Mouse (Mus musculus) right cerebral cortex, postnatal 36 days (tissue): ENCODE results near the gene Prdm1.
A peak's percentile ranks its signal among the peaks of the same experiment; 100 is the strongest.

Experiments
- DNase-seq, 2 experiments: peaks; one replicate each; pipeline ENCODE4 v3.0.0; 2022; ENCODE audit warnings: low spot score in 2 of 2, mixed read lengths in 1 of 2

Gene Prdm1

DNA sequence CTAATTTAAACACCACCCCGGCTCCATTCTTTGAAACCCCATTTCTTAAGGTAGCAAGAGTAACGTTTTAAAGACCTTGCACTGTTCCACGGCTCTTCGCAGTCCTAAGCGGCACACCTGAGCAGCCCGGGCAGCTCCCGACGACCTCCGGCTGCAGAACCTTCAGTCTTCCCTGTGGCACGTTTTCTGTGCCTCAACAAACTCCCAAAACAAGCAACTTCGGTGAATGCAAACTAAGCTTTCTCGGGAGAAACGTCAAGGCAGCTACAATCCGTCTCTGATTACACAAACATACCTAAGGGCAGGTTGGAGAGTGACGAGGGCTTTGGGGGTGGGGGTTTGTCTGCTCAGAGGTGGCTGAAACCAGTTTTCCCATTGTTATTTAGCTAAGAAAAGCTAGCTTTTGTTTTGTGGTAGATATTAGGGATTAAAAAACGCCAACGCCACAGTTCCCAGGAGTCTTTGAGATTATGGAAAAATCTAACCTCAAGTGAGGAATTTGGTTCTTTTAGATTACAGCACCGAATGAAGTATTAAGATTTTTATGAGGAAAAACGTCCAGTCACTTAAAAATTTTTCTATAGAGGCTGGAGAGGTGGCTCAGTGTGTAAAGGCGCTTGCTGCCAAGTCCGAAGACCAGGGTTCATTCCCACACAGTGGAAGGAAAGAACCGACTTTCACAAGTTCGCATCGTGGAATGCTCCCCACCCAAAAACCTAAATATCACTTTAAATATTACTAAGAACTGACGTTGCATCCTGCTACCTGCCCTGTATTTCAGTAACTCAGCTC lies at the start of gene Prdm1:
Gene Prdm1, minus strand, starts transcription at position 211 of the 792 bp plus-strand sequence.
- DNase-seq: no peak

DNA sequence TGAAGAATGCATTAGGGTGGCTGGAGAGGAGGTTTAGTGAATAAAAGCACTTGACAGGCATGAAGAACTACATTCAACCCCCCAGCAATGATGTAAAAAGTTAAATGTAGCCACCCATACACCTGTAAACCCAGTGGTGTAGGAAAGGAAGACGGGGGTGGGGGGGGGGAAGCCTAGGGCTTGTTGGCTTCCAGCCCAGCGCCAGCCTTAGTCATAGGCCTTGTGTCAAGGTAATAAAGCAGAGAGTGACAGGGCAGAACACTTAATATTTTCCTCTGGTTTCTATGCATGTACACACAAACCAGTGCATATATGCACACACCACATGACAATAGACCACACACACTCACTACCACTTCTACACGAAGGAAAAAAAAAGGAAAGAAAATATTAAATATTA lies 37.7 kb upstream of the Prdm1 start:
- DNase-seq: no peak

DNA sequence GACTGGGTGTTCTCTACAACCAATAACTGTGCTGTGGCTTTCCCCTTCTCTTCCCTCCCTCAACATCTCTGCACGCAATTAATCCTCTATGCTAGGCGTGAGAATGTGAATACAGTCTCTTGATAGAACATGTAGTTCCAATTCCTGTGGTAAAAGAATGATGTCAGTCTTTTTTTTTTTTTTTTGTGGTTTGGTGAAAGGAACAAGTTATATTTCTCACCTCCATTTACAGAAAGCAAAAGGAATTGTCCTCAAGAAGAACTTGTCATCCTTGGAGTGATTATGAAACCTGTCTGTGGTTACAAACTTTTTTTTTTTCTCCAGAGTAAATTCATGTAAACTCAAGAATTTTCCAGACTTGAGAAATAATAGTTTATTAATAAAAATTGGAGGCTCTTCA lies 36.8 kb upstream of the Prdm1 start:
- DNase-seq: no peak

DNA sequence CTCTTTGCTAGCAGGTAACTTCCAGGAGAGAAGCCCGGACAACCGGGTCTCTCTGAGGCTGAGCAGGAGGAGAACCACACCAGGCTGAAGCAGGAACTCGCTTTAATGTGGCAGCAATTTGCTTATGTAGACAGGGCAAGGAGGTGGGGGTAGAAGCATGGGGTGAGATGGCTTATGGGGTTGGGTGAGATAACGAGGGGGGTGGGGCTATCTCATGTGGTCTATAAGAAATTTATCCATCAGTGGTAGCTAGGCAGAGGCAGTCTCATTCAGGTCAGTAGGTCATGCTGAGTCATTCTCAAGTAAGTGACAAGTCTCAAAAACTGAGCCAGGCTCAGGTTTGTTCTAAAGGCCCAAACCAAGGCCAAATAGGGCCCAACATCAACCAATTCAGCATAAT lies 28.5 kb upstream of the Prdm1 start:
- DNase-seq: no peak

DNA sequence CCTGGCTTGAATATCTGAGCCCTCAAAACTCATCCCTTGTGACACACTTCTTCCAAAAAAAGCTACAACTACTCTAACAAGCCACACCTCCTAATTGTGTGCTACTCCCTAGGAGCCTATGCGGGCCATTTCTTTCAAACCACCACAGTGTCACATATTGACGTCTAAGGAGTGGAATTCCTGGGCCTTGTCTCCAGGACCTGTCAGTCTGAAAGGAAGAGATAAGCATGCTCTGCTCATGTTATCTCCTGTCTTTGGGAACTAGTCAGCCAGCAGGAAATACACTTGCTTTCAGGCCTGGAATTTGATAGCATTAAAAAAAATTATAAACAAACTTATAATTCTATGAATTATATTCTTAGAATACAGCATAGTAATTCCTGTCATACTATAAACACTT lies 27.0 kb upstream of the Prdm1 start:
- DNase-seq: no peak

DNA sequence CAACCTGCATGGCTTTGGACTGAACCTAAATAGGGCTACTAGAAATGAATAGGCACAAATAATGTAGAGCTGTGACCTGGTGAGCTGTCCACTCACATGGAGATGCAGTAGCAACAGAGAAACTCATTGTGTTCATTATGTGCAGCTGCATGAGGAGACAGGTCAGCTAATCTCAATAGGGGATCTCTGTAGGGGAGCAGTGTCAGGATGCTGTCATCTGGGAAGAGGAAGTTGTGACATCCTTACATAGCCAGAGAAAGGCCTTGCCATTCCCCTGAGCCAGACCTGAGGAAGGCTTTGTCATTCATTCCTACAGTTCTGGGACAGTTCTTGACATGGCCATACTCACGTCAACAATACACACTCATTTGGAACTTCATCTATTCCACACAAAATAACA lies 25.3 kb upstream of the Prdm1 start:
- no peak for DNase-seq

DNA sequence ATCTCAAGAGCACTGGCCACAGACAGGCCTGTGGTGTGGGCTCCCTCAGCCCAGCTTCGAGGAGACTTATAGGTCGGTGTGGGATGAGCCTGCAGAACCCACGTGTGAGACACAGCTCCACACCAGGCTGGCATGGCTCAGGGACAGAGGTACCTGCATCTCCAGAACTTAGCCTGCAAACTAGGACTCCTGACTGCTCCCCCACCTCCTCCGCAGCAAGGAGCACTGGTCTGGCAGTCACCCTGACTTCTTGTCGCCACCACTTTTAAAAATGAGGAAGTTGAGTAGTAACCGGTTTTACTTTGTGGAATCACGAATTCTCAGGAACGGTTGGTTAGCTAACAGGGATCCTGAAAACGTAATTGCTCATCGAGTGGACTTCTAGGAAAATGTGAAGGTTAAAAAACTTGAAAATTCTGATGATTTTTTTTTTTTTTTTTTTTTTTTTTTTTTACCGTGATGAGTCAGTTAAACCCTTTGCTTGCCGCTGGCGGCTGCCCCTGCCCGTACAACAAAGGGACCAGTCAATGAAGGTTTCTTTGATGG lies 10.8 kb upstream of the Prdm1 start:
- DNase-seq: no peak

DNA sequence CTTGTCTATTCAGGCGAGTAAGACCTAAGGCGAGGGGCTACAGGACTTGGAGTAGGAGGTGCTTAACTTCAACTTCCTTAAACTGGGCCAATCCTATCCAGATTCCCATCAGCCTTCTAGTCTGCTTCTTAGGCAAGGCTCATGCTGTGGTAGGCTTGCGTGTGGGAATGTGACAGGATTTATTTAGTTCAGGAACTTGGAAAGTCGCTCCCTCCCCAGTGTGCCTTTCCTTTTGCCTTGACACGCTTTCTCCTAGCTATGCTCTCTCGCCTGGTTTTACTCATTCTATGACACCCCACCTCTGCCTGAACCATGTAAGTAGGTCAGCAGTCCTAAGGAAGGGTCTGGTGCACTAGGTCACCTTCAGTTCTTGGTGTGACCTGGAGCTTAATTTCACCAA lies 9.8 kb upstream of the Prdm1 start:
- no peak for DNase-seq

DNA sequence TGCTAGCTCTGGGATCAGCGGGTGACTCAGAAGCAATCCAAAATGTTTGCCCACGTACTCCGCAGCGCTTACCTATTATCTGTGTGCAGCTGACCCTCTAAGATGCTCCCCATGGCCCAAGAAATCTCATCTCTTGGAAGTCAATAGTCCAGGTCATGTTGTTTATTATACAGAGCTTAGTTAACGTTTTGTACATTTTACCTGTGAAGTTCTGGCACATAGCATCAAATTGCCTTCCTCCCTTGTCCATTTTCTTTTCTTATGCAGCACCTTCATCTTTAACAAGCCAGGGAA lies 1.7 kb upstream of the Prdm1 start:
- DNase-seq: no peak

DNA sequence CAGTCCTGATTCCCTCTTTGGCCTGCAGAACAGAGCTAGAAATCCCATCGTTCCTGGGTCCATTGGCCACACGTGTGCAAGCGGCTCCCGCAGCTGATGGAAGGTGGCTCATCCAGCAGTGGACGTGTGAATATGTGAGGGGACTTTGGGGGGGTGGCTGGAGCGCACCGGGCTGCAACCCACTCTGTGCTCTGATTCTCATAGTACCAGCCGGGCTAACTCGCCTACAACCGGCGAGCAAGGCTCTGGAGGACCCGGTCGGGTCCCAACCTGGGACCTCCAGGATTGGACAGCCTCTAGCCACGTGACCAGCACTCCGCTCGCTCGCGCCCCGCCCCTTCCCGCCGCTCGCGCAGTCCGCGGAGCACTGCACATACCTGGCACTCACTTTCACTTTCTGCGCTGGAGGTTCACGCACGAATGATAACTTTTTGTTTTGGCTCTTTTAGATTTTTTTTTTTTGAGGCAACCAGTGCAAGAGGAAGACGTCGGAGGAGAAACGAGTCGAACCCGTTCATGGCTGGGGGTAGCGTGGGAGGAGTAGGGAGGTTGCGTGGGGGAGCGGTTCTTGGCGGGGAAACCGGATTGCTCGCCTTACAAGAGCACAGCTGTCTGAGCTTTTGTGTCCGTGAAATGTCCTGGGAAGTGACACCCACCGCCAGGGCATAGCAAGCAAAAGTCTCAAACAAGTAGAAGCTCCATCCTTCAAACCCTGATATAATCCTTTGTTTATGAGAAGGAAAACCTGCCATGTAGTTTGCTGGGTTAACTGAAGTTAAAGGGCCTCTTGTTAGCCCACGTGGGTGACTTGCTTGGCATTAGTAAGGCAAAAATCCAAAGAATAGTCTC lies 1.1 kb upstream of the Prdm1 start:
- peak; percentile 20 to 32 for DNase-seq

DNA sequence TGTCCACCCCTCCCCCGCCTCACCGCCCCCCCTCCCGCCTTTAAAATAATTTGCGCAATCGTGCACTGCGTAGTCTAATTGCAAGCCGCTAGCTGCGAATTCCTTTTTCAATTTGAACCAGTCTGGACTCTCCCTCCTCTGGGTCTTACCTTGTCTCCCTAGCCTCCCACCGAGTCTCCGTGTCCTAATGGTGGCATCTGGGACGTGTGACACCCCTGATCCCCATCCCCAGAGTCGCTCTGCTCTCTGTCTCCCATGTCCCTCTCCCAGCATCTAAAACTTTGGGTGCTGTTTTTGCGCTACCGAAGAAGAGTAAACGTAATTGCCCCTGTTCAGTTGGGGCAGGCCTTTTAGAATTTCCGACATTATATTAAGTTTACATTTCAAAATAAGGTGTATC lies 650 bp downstream of the Prdm1 start:
- no peak for DNase-seq

DNA sequence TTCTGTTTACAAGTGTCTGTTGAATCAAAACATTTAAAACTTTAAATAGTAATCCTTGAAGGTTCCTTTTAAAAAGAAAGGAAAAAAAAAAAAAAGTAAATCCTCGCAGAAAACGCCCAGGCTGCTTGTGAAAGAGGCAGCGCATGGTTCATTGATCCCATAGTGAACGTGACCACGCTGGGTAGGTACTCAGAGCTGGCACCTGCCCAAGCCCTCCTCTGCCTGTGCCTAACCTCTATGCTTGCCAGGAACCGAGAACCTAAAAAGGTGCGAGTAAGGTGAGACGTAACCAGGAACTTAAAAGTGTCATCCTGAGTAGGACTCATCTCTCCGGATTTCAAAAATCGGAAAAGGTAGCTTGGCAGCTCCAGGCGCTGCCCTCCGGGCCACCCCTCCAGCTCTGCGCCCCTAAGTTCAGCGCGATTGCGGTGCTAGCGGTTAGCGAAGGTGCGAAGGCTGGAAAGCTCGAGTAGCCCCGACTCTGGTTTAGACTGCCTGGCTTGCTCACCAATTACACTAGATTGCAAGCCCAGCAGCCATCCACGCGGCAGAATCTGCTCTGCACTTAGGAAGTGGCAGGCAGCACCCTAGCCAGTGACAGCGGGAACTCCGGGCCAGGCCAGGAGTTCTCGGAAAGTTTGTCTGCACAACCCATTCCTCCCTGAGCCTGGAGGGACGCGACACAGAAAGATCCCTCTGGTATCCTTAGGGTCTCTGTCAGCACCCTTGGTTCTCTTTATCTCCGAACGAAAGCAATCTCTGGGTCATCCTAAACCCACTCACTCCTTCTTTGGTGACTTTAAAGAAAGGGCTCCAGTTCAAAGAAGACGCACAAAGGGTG lies 1.3 kb downstream of the Prdm1 start:
- no peak for DNase-seq

DNA sequence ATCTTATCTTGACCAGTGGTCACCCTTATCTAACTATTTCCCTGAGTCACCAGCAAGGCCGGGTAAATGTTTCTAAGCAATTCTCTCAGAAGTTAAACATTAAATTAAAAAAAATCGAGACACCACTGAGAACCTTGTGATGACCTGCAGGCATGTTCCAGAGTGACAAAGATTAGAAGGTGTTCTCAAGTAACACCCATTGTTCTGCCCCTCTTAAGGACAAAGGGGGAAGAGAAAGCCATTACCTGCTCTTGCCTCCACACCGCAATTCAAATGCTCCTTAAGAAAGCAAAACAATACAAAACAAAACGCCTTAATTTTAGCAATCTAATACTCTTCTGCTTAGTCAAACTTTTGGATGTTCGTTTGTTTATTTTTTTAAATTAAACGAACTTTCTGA lies 8.1 kb downstream of the Prdm1 start:
- DNase-seq: no peak

DNA sequence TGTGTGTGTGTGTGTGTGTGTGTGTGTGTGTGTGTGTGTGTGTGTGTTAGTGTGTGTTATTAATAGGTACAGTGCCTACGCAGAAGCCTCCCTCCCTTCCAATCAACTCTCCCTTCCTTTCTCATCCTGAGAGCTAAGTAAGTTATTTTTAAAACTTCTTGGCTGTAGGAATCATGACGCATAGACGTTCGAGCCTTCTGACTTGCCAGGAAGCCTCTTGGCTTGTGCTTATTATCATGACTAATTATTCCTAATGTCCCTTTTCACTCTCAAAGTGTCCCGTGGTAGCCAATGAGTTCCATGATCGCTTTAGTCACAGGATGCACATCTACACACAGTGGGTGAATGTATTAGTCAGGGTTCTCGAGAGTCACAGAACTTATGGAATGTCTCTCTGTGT lies 9.7 kb downstream of the Prdm1 start:
- no peak for DNase-seq

DNA sequence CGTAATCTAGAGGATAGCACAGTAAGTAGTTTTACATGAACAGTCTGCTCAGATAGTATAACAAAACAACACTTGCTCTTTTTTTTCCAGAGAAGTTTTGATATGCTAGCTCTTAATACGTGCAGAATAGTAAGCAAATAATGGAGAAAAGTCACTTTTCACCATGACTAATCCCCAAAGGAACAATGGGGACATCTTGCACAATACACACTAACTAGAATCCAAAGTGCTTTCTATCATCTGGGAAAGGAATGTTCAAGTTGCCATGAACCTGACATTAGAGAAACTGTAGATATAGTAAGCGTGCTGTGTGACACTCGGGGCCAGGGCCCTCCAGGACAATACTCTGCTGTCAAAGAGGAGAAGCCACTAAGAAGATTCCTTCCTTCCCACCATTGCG lies 15.2 kb downstream of the Prdm1 start:
- DNase-seq: no peak

DNA sequence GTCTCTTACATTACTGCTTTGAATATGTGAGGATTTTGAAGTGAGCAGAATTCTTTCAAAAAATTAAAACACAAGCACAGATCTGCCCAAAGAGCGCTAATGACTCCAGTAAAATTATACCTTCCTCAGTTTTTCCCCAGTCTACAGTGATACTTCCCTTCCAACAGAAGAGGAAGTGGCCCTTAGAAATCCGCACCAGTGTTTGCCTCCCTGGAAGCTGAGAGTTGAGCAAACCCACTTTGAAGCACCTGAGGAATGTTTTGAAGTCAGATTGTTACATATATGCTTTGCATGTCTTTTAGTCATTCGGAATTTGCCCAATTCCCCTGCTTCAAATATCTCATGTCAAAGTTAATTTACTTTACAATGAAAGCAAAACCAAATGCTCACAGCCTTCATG lies 17.3 kb downstream of the Prdm1 start:
- no peak for DNase-seq

DNA sequence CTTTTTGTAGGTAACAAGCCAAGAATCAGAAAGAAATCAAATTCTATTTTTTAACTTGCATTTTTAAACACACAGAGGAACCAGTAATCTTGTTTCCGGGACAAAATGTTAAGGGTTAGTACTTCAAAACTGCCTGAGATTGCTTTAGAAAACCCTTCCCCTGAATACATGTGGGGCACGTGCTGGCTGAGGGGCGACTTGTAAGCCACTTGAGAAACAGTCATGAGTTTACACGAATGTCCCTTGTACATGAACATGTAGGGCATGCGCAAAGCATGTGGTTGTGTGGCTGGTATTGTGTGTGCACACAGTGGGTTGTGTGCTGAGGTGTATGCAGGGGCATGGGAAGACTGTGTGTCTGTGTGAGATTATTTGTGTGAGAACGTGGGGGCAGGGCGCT lies 19.7 kb downstream of the Prdm1 start:
- DNase-seq: no peak

DNA sequence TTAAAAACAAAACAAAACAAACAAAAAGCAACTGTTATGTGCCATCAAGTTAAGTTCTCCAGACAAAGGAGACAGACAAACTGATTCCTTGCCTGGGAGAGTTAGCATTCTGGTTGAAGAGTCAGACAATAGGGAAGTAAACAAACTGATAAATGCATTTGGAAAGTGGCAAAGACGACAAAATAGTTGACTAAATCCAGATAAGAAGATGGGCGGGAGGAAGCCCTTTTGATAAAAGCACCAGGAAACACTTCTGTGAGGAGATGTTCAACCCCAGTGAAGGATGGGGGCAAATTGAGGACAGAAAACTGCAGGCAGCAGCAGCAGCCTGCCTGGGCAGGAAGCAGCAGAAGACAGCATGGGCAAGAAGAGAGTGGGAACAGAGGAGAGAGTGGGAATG lies 20.3 kb downstream of the Prdm1 start:
- no peak for DNase-seq

DNA sequence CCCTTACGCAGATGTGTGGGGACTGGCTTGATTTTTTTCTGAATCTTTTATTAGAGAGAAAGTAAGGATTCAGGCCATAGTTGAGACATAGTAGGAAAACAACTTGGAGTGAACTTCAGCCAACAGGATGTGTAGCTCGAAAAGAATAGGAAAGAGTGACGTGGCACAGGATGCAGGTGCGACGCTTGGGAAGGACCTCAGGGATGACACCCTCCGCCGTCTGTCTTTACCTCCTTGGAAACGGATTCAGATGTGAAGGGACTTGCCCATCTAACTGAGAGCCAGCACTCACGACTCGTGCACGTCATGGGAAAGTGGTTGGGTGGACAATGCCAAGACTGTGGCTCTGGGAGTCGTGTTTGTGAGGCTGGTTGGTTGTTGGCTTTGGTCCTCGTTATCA lies 25.4 kb downstream of the Prdm1 start:
- no peak for DNase-seq

DNA sequence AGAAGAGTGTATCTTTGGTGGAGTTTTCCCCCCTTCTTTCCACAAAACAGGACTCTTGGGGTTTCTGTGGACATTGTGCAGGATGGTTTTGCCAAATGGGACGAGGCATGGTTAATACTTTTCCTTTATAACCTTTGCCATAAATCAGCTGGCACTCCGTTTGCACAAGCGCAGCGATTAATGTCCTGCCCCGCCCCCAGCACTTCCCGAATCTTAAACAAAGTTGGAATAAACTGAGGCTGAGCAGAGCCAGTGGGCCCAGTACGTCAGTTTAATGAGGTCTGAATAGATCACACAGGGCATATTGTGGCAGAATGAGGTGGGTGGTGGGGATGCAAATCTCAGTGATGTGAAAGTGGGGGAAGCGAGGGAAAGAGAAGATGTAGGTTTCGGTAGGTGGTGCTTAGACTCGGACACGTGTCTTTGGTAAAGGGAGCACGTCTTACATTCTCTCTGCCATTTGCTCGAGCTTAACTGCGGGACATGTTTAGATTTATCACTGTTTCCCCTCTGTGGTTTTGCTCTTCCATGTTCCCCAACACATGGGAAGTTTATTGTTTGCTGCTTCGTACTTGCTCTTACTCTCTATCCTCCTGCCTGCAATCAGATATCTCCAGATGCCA lies 28.3 kb downstream of the Prdm1 start:
- DNase-seq: no peak

DNA sequence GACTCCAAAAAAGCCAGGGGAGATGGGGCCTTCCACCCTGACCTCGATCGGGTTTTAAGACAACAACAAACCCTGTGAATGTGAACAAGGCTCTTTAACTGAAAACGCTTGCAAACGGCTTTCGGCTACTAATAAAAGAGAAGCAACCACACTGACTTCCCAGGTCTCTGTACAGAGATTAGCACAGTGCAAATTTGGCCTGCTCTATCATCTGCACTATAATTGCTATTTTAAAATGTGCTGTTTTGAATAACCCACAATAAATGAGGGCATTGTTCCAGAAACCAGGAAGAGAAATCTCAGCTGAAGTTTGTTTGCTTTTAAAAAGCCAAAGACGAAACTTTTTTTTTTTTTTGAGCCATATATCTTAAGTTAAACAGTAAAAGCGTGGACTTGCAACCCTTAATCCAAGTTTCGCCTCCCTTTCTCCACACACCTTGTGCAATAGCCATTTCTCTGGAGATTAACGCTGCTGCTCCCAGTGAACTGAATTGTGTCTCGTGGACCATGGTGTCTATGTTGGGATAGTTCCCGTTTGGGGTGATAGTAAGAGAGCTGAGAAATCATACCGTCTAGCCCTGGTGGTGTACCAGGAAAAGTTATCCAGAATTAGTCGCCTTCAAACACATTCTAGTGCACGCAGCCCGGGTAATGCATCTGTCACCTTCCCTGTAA lies 34.3 kb downstream of the Prdm1 start:
- no peak for DNase-seq
